In the genomic region with DNA sequence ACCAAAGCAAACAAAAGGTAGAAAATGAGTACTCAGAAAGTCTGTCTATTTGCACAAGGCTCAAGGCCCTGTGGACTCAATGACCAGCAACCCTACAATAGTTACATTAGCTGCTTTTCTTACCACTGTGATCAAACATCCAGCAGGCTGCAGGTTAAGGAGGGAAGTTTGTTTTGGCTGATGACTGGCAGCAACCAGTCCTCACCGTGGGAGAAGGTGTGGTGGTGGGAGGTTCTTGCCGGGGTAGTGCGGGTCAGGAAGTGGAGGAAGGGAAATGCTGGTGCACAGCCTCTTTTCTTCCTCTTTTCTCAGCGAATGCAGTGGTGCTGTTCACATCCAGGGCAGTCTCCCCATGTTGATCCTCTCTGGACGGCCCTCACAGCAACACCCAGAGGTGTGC, we compare ENCODE assay signal across 17 mouse cellular contexts. TPM values are rescaled to one million over a fixed set of nuclear protein-coding genes. Genes with fewer than 3 reads are reported as not detected.
DNase-seq lines count a peak whose midpoint lies in the region; ATAC-seq and TF ChIP-seq lines count a peak whose summit lies in the region.
"Had no signal": no experiment of that assay in that cellular context is flagged by ENCODE, and none has a peak within 500 bp of the region (broad histone marks: within the 10 kb centered on the region; RNA-seq: fewer than 3 reads in every experiment).

No protein-coding gene starts in this region.

- H3K4me2 ChIP-seq in liver, embryonic 13.5 days, result no peak overlapping the region
- H3K4me2 ChIP-seq in hindbrain, embryonic 16.5 days (ENCODE audit: low read length), result no peak overlapping the region
- H3K4me2 ChIP-seq in midbrain, embryonic 13.5 days (replicated peaks), result no peak overlapping the region
- H3K4me2 ChIP-seq: embryonic facial prominence, embryonic 15.5 days; forebrain, embryonic 15.5 days; neural tube, embryonic 12.5 days had no signal

- no peak overlapping the region for H3K4me3 ChIP-seq in heart, adult 2 months
- H3K4me3 ChIP-seq in heart, embryonic 10.5 days, result no peak overlapping the region
- H3K4me3 ChIP-seq in liver, embryonic 13.5 days (replicated peaks), result no peak overlapping the region
- H3K4me3 ChIP-seq in hindbrain, embryonic 16.5 days (ENCODE audit: low read length), result no peak overlapping the region
- H3K4me3 ChIP-seq in midbrain, embryonic 13.5 days (replicated peaks), result no peak overlapping the region
- H3K4me3 ChIP-seq in cerebellum, adult 2 months (replicated peaks; ENCODE audit: insufficient read depth, low read depth, low read length), result no peak overlapping the region
- H3K4me3 ChIP-seq: embryonic facial prominence, embryonic 15.5 days; forebrain, embryonic 15.5 days; hindbrain, embryonic 10.5 days; neural tube, embryonic 12.5 days had no signal

- H3K36me3 ChIP-seq in heart, adult 2 months (ENCODE audit: control insufficient read depth, insufficient read depth, low read length), result peaks cover 8% of the 10 kb centered on the region
- peaks cover 15% of the 10 kb centered on the region for H3K36me3 ChIP-seq in heart, embryonic 10.5 days
- H3K36me3 ChIP-seq in liver, embryonic 13.5 days, result peaks cover 12% of the 10 kb centered on the region
- H3K36me3 ChIP-seq in hindbrain, embryonic 16.5 days (ENCODE audit: control insufficient read depth, insufficient read depth, low read length), result no peaks in the 10 kb centered on the region
- H3K36me3 ChIP-seq in midbrain, embryonic 13.5 days, result no peaks in the 10 kb centered on the region
- H3K36me3 ChIP-seq: embryonic facial prominence, embryonic 15.5 days; forebrain, embryonic 15.5 days; hindbrain, embryonic 10.5 days; neural tube, embryonic 12.5 days had no signal

- H3K79me2 ChIP-seq in heart, adult 2 months (replicated peaks; ENCODE audit: control insufficient read depth, insufficient read depth, low read length), result no peaks in the 10 kb centered on the region

- no peaks in the 10 kb centered on the region for H3K27me3 ChIP-seq in heart, adult 2 months (ENCODE audit: control insufficient read depth, insufficient read depth, low read length)
- no peaks in the 10 kb centered on the region for H3K27me3 ChIP-seq in heart, embryonic 10.5 days (ENCODE audit: insufficient read depth, poor library complexity, severe bottlenecking)
- H3K27me3 ChIP-seq in liver, embryonic 13.5 days, result no peaks in the 10 kb centered on the region
- no peaks in the 10 kb centered on the region for H3K27me3 ChIP-seq in hindbrain, embryonic 16.5 days (replicated peaks; ENCODE audit: control insufficient read depth, insufficient read depth, low read length)
- no peaks in the 10 kb centered on the region for H3K27me3 ChIP-seq in midbrain, embryonic 13.5 days
- no peaks in the 10 kb centered on the region for H3K27me3 ChIP-seq in cerebellum, adult 2 months (ENCODE audit: control insufficient read depth, insufficient read depth, low read length)
- H3K27me3 ChIP-seq: embryonic facial prominence, embryonic 15.5 days; forebrain, embryonic 15.5 days; neural tube, embryonic 12.5 days had no signal

- no peaks in the 10 kb centered on the region for H3K9me3 ChIP-seq in heart, embryonic 10.5 days
- no peaks in the 10 kb centered on the region for H3K9me3 ChIP-seq in liver, embryonic 13.5 days (replicated peaks)
- H3K9me3 ChIP-seq in hindbrain, embryonic 16.5 days (ENCODE audit: control insufficient read depth, low read length), result no peaks in the 10 kb centered on the region
- no peaks in the 10 kb centered on the region for H3K9me3 ChIP-seq in midbrain, embryonic 13.5 days
- H3K9me3 ChIP-seq: embryonic facial prominence, embryonic 15.5 days; forebrain, embryonic 15.5 days; hindbrain, embryonic 10.5 days; neural tube, embryonic 12.5 days had no signal

- H3K27ac ChIP-seq in heart, adult 2 months, result peak overlapping the region; percentile 1; the same call in 1 of the 2 replicates
- H3K27ac ChIP-seq in heart, embryonic 10.5 days, result no peak overlapping the region
- no peak overlapping the region for H3K27ac ChIP-seq in liver, embryonic 13.5 days
- H3K27ac ChIP-seq in hindbrain, embryonic 16.5 days (ENCODE audit: low read depth, low read length), result no peak overlapping the region
- H3K27ac ChIP-seq in midbrain, embryonic 13.5 days, result no peak overlapping the region
- no peak overlapping the region for H3K27ac ChIP-seq in cerebellum, adult 2 months (ENCODE audit: insufficient read depth, low read length)
- H3K27ac ChIP-seq: embryonic facial prominence, embryonic 15.5 days; forebrain, embryonic 15.5 days; hindbrain, embryonic 10.5 days; kidney, postnatal 0 days; neural tube, embryonic 12.5 days had no signal

- no peak for TF ChIP-seq CTCF in heart, adult 2 months (IDR thresholded peaks at IDR 0.05)
- TF ChIP-seq CTCF in cerebellum, adult 2 months (IDR thresholded peaks at IDR 0.05; ENCODE audit: borderline replicate concordance, insufficient read depth, low read depth, low read length), result no peak

- TF ChIP-seq EP300 in heart, adult 2 months (IDR thresholded peaks at IDR 0.05; ENCODE audit: insufficient read depth, low read depth, low read length), result no peak

- no peak for DNase-seq in heart, adult 2 months
- no peak for DNase-seq in heart, embryonic 10.5 days (ENCODE audit: low spot score)
- peak; percentile 76 for DNase-seq in ES-CJ7 (ENCODE audit: low read depth, low spot score)
- no peak for DNase-seq in liver, embryonic 13.5 days
- DNase-seq in cerebellum, adult 2 months, result no peak
- DNase-seq: cerebellum, adult 9-11 months had no signal

- ATAC-seq in liver, embryonic 13.5 days (ENCODE audit: low read depth), result peak; percentile 37
- peak; percentile 73 for ATAC-seq in megakaryocyte, adult 5-6 weeks (ENCODE audit: poor library complexity, severe bottlenecking)
- no peak for ATAC-seq in hindbrain, embryonic 16.5 days
- no peak for ATAC-seq in midbrain, embryonic 13.5 days
- ATAC-seq: forebrain, embryonic 15.5 days had no signal

- intact Hi-C loops in heart, adult 2 months (cut with DNase I), result no loop called here

- 42% methylated on average over 5 of the region's 5 CpGs for WGBS in heart, adult 2 months
- 50% methylated on average over 5 of the region's 5 CpGs for WGBS in heart, embryonic 10.5 days
- 13% methylated on average over 5 of the region's 5 CpGs for WGBS in liver, embryonic 13.5 days (ENCODE audit: insufficient replicate concordance)
- 66% methylated on average over 5 of the region's 5 CpGs for WGBS in hindbrain, embryonic 16.5 days
- 79% methylated on average over 5 of the region's 5 CpGs for WGBS in midbrain, embryonic 13.5 days
- WGBS in cerebellum, adult 2 months, result 67% methylated on average over 5 of the region's 5 CpGs

- TF ChIP-seq POLR2A in heart, adult 2 months (IDR thresholded peaks at IDR 0.05; ENCODE audit: insufficient read depth, low read depth, low read length), result no peak
- TF ChIP-seq POLR2A in cerebellum, adult 2 months (IDR thresholded peaks at IDR 0.05; ENCODE audit: borderline replicate concordance, insufficient read depth, low read length), result no peak

- peaks cover 25% of the 10 kb centered on the region for H3K4me1 ChIP-seq in heart, adult 2 months (ENCODE audit: control insufficient read depth, insufficient read depth, low read length)
- peaks cover 18% of the 10 kb centered on the region; the same call in 1 of the 2 replicates for H3K4me1 ChIP-seq in heart, embryonic 10.5 days
- peaks cover 10% of the 10 kb centered on the region; the same call in 1 of the 2 replicates for H3K4me1 ChIP-seq in liver, embryonic 13.5 days (replicated peaks)
- no peaks in the 10 kb centered on the region for H3K4me1 ChIP-seq in hindbrain, embryonic 16.5 days (ENCODE audit: control insufficient read depth, insufficient read depth, low read depth, low read length)
- H3K4me1 ChIP-seq in midbrain, embryonic 13.5 days (replicated peaks), result no peaks in the 10 kb centered on the region
- H3K4me1 ChIP-seq in cerebellum, adult 2 months (ENCODE audit: control insufficient read depth, insufficient read depth, low read length), result peaks cover 4% of the 10 kb centered on the region; the same call in 1 of the 2 replicates
- H3K4me1 ChIP-seq: forebrain, embryonic 15.5 days; neural tube, embryonic 12.5 days had no signal

- H3K9ac ChIP-seq in heart, adult 2 months (ENCODE audit: low read depth, low read length), result 0 out of 2 replicates have a peak overlapping the region, but pooled peaks have one; percentile 11
- H3K9ac ChIP-seq in liver, embryonic 13.5 days, result no peak overlapping the region
- no peak overlapping the region for H3K9ac ChIP-seq in hindbrain, embryonic 16.5 days (ENCODE audit: low read depth, low read length)
- H3K9ac ChIP-seq in midbrain, embryonic 13.5 days (replicated peaks), result no peak overlapping the region
- H3K9ac ChIP-seq: embryonic facial prominence, embryonic 15.5 days; forebrain, embryonic 15.5 days; neural tube, embryonic 12.5 days had no signal

RNA-seq across cellular contexts. Expression of a gene that starts 23.8 kb away (rescaled TPM):
- 100 to 1,000 TPM; 104 to 134 TPM for total RNA-seq in heart, adult 2 months (2021)
- 75.6 and 108 TPM in 2 replicates for polyA plus RNA-seq in heart, adult 2 months (2012; rRNA removed)
- polyA plus RNA-seq in heart, embryonic 10.5 days (2016; fragmentation: Nextera tagmentation; extraction: Ambion mirVana), result 15.9 and 30.8 TPM in 2 replicates
- 24.6 and 27.1 TPM in 2 replicates for polyA plus RNA-seq in liver, embryonic 13.5 days (2015; fragmentation: Nextera tagmentation; extraction: Ambion mirVana)
- 4.7 and 4.9 TPM in 2 replicates for total RNA-seq in megakaryocyte, adult 5-6 weeks (2015)
- total RNA-seq in megakaryocyte, adult 5-6 weeks (2017), result 4.8 and 5.1 TPM in 2 replicates
- 6.0 and 8.6 TPM in 2 replicates for polyA plus RNA-seq in hindbrain, embryonic 16.5 days (2015; fragmentation: Nextera tagmentation; extraction: Ambion mirVana)
- 1.3 and 2.6 TPM in 2 replicates for polyA plus RNA-seq in midbrain, embryonic 13.5 days (2015; fragmentation: Nextera tagmentation; extraction: Ambion mirVana)
- 50.6 and 56.9 TPM in 2 replicates for polyA plus RNA-seq in cerebellum, adult 2 months (2012; rRNA removed)

RNA-seq across cellular contexts. Expression of a gene that starts 26.0 kb away (rescaled TPM):
- 1 to 10 TPM in 1 of 2 experiments, under 1 TPM in 1; 0.34 to 1.2 TPM for total RNA-seq in heart, adult 2 months (2021)
- 1.3 and 4.0 TPM in 2 replicates for polyA plus RNA-seq in heart, adult 2 months (2012; rRNA removed)
- polyA plus RNA-seq in heart, embryonic 10.5 days (2016; fragmentation: Nextera tagmentation; extraction: Ambion mirVana), result 0.06 TPM in 1 of 2 replicates, not detected in the other
- not detected in 2 replicates for polyA plus RNA-seq in liver, embryonic 13.5 days (2015; fragmentation: Nextera tagmentation; extraction: Ambion mirVana)
- not detected in 2 replicates for total RNA-seq in megakaryocyte, adult 5-6 weeks (2015)
- total RNA-seq in megakaryocyte, adult 5-6 weeks (2017), result not detected in 2 replicates
- 0.28 and 0.46 TPM in 2 replicates for polyA plus RNA-seq in hindbrain, embryonic 16.5 days (2015; fragmentation: Nextera tagmentation; extraction: Ambion mirVana)
- 0.15 and 0.22 TPM in 2 replicates for polyA plus RNA-seq in midbrain, embryonic 13.5 days (2015; fragmentation: Nextera tagmentation; extraction: Ambion mirVana)
- 0.05 and 0.06 TPM in 2 replicates for polyA plus RNA-seq in cerebellum, adult 2 months (2012; rRNA removed)
- total RNA-seq: megakaryocyte-erythroid progenitor cell, adult 5-6 weeks had no signal
- polyA plus RNA-seq: hindbrain, embryonic 10.5 days; neural tube, embryonic 12.5 days had no signal

RNA-seq across cellular contexts. Expression of a gene that starts 31.3 kb away (rescaled TPM):
- not detected for total RNA-seq in heart, adult 2 months (2021)
- polyA plus RNA-seq in heart, adult 2 months (2012; rRNA removed), result 0.82 and 0.94 TPM in 2 replicates
- polyA plus RNA-seq in heart, embryonic 10.5 days (2016; fragmentation: Nextera tagmentation; extraction: Ambion mirVana), result not detected in 2 replicates
- not detected in 2 replicates for polyA plus RNA-seq in liver, embryonic 13.5 days (2015; fragmentation: Nextera tagmentation; extraction: Ambion mirVana)
- not detected in 2 replicates for total RNA-seq in megakaryocyte, adult 5-6 weeks (2015)
- not detected in 2 replicates for total RNA-seq in megakaryocyte, adult 5-6 weeks (2017)
- 0.15 TPM in 1 of 2 replicates, not detected in the other for polyA plus RNA-seq in hindbrain, embryonic 16.5 days (2015; fragmentation: Nextera tagmentation; extraction: Ambion mirVana)
- not detected in 2 replicates for polyA plus RNA-seq in midbrain, embryonic 13.5 days (2015; fragmentation: Nextera tagmentation; extraction: Ambion mirVana)
- 0.21 TPM in 1 of 2 replicates, not detected in the other for polyA plus RNA-seq in cerebellum, adult 2 months (2012; rRNA removed)
- total RNA-seq: gastrocnemius, postnatal 4 days; left cerebral cortex, postnatal 14 days; megakaryocyte-erythroid progenitor cell, adult 5-6 weeks had no signal
- polyA plus RNA-seq: forebrain, embryonic 15.5 days; hindbrain, embryonic 10.5 days; neural tube, embryonic 12.5 days had no signal

Comparison
In these comparisons a context has a peak if more than half of its experiments do, and no peak if none do; other contexts are left out.
1. ATAC-seq: peak in liver, embryonic 13.5 days (single experiment) and megakaryocyte, adult 5-6 weeks (single experiment); none in hindbrain, embryonic 16.5 days (single experiment) and midbrain, embryonic 13.5 days (single experiment).